Mouse (Mus musculus) colon, adult 2 months (tissue): Measurements from ENCODE around the gene Epor. TPM values are rescaled to one million over a fixed set of nuclear protein-coding genes. Genes with fewer than 3 reads are reported as not detected.

Experiments used
- polyA plus RNA-seq: library from polyadenylated mRNA; depleted of rRNA; stranded (reverse); fragments of >200 nt; gene quantifications from 2 replicates; pipeline ENCODE4 v1.2.3, GENCODE M21; 2012; rRNA removed

Gene Epor
- polyA plus RNA-seq = 2.7 and 3.2 TPM in 2 replicates

DNA sequence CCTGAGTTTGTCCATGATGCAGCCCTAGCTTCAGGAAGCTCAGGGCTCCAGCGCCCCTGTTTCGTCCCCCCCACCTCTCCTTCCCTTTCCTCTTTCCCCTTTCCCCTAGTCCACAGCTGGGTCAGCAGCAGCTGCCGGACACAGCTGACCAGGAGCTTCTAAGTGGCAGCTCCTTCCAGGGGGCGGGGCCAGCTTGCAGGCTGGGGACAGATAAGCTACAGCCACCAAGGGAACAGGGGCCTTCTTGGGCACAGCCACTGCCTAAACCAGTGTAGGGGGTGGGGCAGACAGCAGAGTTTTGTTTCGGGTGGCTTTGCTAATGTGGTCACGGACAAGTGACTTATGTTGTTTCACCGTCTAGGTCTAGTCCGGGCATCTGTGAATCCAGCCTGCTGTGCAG lies at the start of gene Epor:
TSS of gene Epor (minus strand) at position 90 of the 400 bp plus-strand sequence.

DNA sequence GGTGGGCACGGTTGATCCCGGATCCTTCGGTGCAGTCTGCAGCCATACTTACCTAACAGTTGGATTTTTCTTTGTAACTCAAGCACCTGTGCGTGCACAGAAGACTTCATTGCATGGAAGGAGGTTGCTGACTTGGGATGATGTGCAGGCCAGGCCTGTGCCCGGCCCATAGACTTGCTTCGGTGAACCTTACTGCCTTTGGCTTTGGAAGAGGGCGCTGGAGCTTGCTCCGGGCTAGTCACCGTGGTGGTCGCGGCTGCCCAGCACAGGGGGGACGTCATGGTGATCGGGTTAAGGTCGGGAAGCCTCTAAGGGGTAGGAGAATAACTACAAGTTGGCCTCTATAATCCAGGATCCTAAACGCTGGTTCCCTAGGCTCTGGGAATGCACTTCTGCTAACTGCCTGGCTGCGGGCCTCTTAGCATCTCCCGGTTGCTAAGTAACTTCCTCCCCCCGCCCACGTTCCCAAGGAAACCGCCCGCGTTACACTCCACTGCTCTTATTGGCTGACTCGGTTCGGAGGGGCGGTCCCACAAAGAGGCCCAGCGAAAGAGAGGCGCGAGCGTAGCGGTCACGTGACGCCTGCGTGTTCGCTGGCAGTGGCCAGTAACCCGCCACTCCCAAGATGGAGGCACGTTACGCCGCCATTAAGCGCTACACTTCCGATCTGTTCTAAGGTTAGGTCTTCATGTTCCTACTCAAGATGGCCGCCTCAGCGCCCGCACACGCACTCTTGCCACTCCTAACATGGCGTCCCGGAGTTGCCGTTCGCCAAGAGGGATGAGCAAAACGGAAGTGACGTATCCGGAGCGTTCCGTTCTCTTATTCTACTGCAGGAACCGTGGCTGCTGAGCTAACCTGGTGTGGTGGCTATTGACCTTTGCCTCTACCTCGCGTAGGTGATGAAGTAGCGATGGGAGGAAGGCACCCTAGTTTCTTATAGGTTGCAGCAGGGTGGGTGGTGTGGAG lies 39.2 kb upstream of the Epor start, which contains the start of the genes Ccdc151 and Prkcsh:
TSS of gene Ccdc151 (minus strand) at position 441 of the 969 bp plus-strand sequence.
TSS of gene Prkcsh (plus strand) at position 613 of the 969 bp plus-strand sequence.

DNA sequence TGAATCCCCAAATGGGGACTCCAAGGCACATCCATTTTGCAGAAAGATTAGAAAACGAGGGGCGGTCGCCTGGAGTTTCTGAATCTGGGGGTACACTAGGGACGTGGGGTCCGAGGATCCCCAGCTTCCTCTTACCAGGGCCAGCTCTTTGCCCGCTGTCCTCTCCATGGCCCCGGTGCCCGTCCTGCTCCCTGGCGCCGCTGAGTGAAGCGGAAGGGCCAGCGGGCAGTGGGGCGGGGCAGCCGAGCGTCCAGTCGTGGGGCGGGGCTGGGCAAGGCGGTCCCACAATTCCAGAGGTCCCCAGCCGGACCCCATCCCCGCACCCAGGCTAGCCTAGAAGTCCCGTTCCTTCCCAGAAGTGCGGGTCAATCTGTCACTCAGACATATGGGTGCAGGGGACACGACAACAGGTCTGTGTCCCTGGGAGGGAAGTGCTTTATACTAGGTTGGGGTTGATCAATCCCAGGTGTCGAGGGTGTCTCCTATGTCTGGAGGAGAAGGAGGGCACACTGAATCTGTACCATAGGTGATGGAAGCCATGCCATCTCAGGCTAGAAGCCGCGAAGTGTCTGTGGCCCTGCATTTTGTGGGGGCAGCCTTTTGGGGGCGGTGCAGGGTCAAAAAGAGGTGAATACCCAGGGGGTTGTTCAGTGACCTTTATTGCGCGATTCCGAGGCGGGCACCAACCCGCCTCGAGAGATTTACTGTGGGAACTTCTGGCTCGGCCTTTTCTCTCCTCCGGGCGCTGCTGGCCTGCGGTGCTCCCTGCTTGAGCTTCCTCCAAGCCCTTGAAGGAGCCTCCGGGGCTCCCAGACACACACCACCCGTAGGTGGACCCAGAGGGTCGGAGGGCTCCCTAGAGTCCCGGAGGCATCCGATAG lies 26.2 kb upstream of the Epor start, which contains the start of gene Rgl3:
TSS of gene Rgl3 (minus strand) at position 217 of the 881 bp plus-strand sequence.

GRCm38 (mm10) chr9:21955570-21956281 lies 7.6 kb downstream of the Epor start, which contains the start of gene Swsap1:
Gene Swsap1 (plus strand): TSS chr9:21955755.

GRCm38 (mm10) chr9:21936692-21937570 lies 26.4 kb downstream of the Epor start, which contains the start of gene Plppr2:
Gene Plppr2 (plus strand): TSS chr9:21937033.

GRCm38 (mm10) chr9:21927208-21927753 lies 36.0 kb downstream of the Epor start, which contains the start of the genes Ccdc159 and Tmem205:
Gene Ccdc159 (plus strand): TSS chr9:21927471.
Gene Tmem205 (minus strand): TSS chr9:21927556.

DNA sequence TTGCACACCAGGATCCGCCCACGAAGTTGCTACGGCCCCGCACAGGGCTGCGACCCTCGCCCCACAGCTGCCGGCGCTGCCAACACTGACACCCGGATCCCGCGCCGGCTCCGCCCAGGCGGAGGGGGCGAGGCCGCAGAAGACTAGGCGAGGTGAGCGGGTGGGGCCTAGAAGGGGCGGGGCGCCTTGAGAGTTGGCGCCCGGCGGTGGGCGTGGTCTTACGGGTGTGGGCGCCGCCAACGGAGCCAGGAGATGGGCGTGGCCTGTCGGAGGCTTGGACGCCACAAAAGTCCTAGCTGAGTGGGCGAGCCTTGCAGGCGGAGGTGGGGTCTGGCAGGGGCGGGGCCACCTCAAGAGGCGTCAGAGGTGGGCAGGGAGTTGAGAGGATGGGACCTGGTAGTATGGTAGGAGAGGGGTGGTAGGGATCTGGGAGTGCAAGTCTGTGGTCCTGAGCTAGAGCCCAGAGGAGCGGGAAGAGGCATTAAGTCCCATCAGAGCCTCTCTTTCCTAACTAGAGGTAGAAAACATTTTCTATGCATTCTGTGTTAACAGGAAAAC lies 45.2 kb downstream of the Epor start, which contains the start of gene Rab3d:
TSS of gene Rab3d (minus strand) at position 158 of the 558 bp plus-strand sequence.

Other genes with a start within 250 kb of the Epor start
- 118 and 138 TPM in 2 replicates for gene Ldlr, start 240.0 kb downstream of the Epor start, polyA plus RNA-seq
- gene Spc24, start 203.2 kb downstream of the Epor start, polyA plus RNA-seq = 16.7 and 19.3 TPM in 2 replicates
- gene Kank2, start 164.8 kb downstream of the Epor start, polyA plus RNA-seq = 70.7 and 71.0 TPM in 2 replicates
- gene Angptl8, start 128.0 kb downstream of the Epor start, polyA plus RNA-seq = 3.7 TPM in 2 replicates
- 98.9 and 106 TPM in 2 replicates for gene Dock6, start 110.9 kb downstream of the Epor start, polyA plus RNA-seq
- gene Rab3d, start 45.3 kb downstream of the Epor start, polyA plus RNA-seq = 231 and 273 TPM in 2 replicates
- 3.5 and 4.3 TPM in 2 replicates for gene Ccdc159, start 36.0 kb downstream of the Epor start, polyA plus RNA-seq
- gene Tmem205, start 36.0 kb downstream of the Epor start, polyA plus RNA-seq = 140 and 146 TPM in 2 replicates
- gene Plppr2, start 26.5 kb downstream of the Epor start, polyA plus RNA-seq = 14.2 and 16.6 TPM in 2 replicates
- 10.7 and 11.4 TPM in 2 replicates for gene Swsap1, start 7.8 kb downstream of the Epor start, polyA plus RNA-seq
- gene Rgl3, start 25.9 kb upstream of the Epor start, polyA plus RNA-seq = 19.5 and 21.6 TPM in 2 replicates
- gene Ccdc151, start 39.1 kb upstream of the Epor start, polyA plus RNA-seq = 0.09 and 0.17 TPM in 2 replicates
- gene Prkcsh, start 39.3 kb upstream of the Epor start, polyA plus RNA-seq = 93.8 and 123 TPM in 2 replicates
- 1.0 and 1.1 TPM in 2 replicates for gene Elavl3, start 88.5 kb upstream of the Epor start, polyA plus RNA-seq
- gene Gm49318, start 107.8 kb upstream of the Epor start, polyA plus RNA-seq = not detected in 2 replicates
- 15.4 and 17.0 TPM in 2 replicates for gene Zfp653, start 107.9 kb upstream of the Epor start, polyA plus RNA-seq
- 36.5 and 42.9 TPM in 2 replicates for gene Ecsit, start 121.9 kb upstream of the Epor start, polyA plus RNA-seq
- 1,015 and 1,314 TPM in 2 replicates for gene Cnn1, start 135.7 kb upstream of the Epor start, polyA plus RNA-seq
- 153 and 199 TPM in 2 replicates for gene Elof1, start 153.7 kb upstream of the Epor start, polyA plus RNA-seq
- 443 and 452 TPM in 2 replicates for gene Acp5, start 172.2 kb upstream of the Epor start, polyA plus RNA-seq
- gene Pigyl, start 193.3 kb upstream of the Epor start, polyA plus RNA-seq = 46.7 and 79.5 TPM in 2 replicates
- not detected in 2 replicates for gene Zfp872, start 224.6 kb upstream of the Epor start, polyA plus RNA-seq